Mouse (Mus musculus): ENCODE results near the gene Btbd19. TPM values are rescaled to one million over a fixed set of nuclear protein-coding genes. Genes with fewer than 3 reads are reported as not detected.

Btbd19 gene
- total RNA-seq, 1 experiment from 2014 or later: 59.0 TPM

GRCm38 (mm10) chr4:117138295-117139216, 13.0 kb upstream of the Btbd19 start:
- no peak for ATAC-seq (ENCODE audit: extremely low read depth, insufficient number of reproducible peaks, low FRiP score, poor library complexity, severe bottlenecking)

GRCm38 (mm10) chr4:117136034-117136433, 10.5 kb upstream of the Btbd19 start:
- ATAC-seq (ENCODE audit: extremely low read depth, insufficient number of reproducible peaks, low FRiP score, poor library complexity, severe bottlenecking): peak; percentile 57

DNA sequence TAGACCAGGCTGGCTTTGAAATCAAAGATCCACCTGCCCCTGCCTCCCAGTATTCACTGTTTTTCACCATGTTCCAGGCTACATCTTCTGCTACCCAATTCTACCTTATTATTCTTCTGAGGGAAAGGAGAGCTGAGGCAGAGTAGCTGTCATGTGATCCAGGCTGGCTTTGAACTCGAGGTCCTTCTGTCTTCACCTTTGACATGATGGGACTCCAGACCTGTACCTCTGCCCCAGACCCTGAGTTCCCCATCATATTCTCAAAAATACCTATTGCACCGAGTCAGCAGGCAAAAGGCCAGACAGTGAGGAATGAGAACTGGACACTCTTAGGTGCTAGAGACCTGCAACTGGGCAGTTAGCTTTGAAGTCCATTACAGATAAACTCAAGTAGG, 9.1 kb upstream of the Btbd19 start:
- ATAC-seq (ENCODE audit: extremely low read depth, insufficient number of reproducible peaks, low FRiP score, poor library complexity, severe bottlenecking): no peak

- ATAC-seq (ENCODE audit: extremely low read depth, insufficient number of reproducible peaks, low FRiP score, poor library complexity, severe bottlenecking): peak; percentile 89
Observed at GRCm38 (mm10) chr4:117133817-117134600, 8.5 kb upstream of the Btbd19 start, which contains the start of gene Plk3. TSS of gene Plk3 (minus strand) at chr4:117133963.

- ATAC-seq (ENCODE audit: extremely low read depth, insufficient number of reproducible peaks, low FRiP score, poor library complexity, severe bottlenecking): no peak
Observed at GRCm38 (mm10) chr4:117133366-117133796, 7.9 kb upstream of the Btbd19 start.

GRCm38 (mm10) chr4:117132794-117133143, 7.2 kb upstream of the Btbd19 start:
- ATAC-seq (ENCODE audit: extremely low read depth, insufficient number of reproducible peaks, low FRiP score, poor library complexity, severe bottlenecking): no peak

DNA sequence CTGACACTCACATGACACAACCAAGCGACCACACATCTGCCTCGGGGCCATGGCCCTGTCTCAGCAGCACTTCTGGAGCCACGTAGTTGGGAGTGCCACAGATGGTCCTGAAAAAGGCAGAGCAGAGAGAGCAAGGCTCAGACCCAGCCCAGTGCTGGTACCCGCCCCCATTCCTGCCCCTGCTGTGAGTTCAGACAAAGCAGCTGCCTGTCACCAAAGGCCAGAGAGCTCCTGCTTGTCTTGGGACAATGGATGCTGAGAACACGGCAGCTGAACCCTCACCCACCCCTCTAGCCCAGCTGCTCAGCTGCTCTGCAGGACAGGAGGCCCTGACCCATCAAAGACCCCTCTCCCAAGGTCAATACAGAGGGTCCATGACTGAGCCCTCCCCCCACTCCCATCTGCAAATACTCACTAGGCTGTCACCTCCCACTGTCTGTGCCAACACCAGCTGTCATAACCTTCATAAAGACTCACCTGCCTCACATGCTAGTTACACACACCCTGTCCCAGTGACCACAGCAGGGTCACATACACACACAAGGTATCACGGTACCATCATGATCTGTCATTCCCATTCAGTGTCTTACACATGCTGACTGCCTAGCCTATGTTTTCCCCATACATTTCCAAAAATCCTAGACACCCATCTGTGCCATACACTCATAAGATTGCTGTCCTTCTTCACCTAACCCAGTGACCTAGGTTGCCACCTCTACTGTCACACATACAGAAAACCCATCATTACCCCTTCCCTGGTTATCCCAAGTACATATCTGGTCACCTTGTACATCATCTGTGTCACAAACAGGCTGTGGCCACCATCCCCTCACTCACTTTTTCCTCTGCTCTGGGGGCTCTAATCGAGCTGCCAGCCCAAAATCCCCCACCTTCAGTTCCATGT, 6.6 kb upstream of the Btbd19 start:
- ATAC-seq (ENCODE audit: extremely low read depth, insufficient number of reproducible peaks, low FRiP score, poor library complexity, severe bottlenecking): no peak

- no peak for ATAC-seq (ENCODE audit: extremely low read depth, insufficient number of reproducible peaks, low FRiP score, poor library complexity, severe bottlenecking)
Observed at GRCm38 (mm10) chr4:117131198-117131597, 5.7 kb upstream of the Btbd19 start.

- no peak for ATAC-seq (ENCODE audit: extremely low read depth, insufficient number of reproducible peaks, low FRiP score, poor library complexity, severe bottlenecking)
Observed at GRCm38 (mm10) chr4:117130790-117131189, 5.3 kb upstream of the Btbd19 start.

DNA sequence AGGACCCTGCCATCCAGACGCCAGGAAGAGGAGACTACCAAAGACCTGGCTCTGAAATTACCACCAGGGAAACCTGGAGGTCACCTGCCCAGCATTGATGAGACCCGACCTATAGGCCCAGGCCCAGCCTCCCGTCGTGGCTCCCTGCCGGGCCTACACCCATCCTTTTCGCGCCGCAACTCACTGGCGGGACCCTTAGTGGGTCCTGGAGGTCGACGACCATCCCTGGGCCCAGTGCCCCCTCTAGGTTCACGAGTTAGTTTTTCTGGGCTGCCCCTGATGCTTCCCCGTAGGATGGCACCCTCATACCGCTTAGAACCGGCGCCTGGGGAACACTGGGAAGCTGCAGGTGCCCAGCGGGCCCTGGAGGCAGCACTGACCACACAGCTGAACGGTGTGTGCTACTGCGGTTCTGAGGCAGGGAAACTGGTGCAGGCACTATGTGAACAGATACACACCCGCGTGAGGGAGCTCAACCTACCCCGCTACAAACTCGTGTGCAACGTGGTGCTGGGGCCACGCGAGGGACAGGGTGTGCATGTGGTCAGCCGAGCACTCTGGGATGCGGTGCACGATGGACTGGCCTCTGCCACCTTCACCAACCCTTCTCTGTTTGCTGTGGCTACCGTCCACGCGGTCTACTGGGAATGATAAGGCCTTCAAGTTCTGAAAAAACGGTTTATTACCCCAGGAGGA, 2.6 kb upstream of the Btbd19 start:
- no peak for ATAC-seq (ENCODE audit: extremely low read depth, insufficient number of reproducible peaks, low FRiP score, poor library complexity, severe bottlenecking)

GRCm38 (mm10) chr4:117126675-117127290, 1.3 kb upstream of the Btbd19 start, which contains the start of gene Tctex1d4:
TSS of gene Tctex1d4 (plus strand) at chr4:117126794.
- peak; percentile 28 for ATAC-seq (ENCODE audit: extremely low read depth, insufficient number of reproducible peaks, low FRiP score, poor library complexity, severe bottlenecking)

- ATAC-seq (ENCODE audit: extremely low read depth, insufficient number of reproducible peaks, low FRiP score, poor library complexity, severe bottlenecking): peak; percentile 71
Observed at GRCm38 (mm10) chr4:117125910-117126674, 567 bp upstream of the Btbd19 start.

DNA sequence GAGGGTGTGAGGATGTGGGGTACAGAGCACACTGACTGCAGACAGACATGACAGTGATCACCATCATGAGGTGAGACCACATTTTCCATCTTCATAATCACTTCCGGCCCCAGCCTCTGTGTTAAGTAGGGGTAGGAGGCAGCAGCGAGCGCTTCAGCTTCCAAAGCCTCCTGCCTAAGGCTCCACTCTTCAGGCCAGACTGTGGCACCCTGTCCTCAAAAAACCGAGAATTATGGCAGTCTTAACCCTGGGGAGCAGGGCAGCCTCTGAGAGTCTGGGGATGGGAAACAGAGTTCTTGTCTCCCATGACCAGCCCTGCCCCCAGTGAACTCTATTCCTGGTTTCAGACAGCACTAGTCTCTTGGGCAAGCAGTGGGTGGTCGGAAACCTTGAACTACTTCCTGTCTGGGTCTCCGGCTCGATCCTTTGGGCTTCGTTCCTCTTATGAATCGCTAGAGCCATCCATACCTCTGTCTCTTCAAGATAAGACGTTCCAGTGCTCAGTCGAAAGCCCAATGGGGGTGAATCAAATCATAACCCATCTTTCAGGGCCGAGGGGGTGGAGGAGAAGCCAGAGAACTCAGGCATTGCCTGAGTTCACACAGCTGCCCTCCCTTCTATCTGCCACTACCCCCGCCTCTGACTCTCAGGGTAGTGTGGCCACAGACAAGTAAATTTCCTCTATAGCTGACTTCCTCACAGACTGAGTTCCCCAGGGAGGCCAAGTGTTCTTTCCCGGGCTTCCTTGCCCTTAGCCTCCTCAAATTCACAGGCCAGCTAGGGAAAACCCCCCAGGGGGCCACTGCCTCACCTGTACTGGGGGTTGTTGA, 792 bp downstream of the Btbd19 start:
- peak; percentile 28 for ATAC-seq (ENCODE audit: extremely low read depth, insufficient number of reproducible peaks, low FRiP score, poor library complexity, severe bottlenecking)

DNA sequence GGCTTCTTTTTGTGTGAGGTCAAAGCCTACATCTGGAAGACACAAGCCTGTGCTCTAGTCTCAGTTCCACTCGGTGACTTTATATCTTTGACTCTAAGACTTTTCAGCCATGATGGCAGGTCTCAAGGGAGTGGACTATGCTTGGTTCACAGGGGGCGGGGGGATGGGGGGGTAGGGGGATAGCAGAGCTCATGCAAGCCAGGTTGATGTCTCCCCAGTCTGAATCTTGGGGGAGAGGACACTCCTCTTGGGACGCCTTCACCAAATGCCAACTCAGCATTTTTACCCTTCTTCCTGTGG, 1.4 kb downstream of the Btbd19 start:
- no peak for ATAC-seq (ENCODE audit: extremely low read depth, insufficient number of reproducible peaks, low FRiP score, poor library complexity, severe bottlenecking)

DNA sequence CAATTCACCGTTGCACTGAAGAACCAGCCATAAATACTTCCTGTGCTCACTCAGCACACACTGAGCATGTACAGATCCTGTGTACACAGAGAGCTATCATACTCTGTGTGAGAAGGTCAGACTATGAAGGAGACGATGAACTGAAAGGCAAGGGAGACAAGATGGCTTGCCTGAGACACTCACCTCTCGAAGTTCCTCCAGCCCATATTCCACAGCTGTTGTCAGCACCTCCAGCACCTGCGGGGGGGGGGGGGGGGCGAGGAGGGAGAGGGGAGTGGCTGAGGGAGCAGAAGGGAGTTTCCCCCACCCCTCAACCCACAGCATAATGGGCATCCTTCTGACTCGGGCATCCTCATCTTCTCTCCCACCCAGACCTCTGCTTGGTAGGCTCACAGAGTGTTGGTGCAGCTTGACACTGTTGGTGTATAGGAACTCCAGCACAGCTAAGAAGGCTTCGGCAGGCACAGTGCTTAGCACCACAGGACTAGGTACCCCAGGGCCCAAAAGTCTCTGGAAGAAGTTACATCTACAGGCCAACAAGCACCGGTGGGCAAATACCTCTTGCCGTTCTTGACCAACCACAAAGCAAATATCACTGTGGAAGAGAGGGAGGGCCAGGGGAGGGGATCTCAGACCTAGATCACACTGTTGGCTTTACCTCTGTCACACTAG, 1.8 kb downstream of the Btbd19 start:
- no peak for ATAC-seq (ENCODE audit: extremely low read depth, insufficient number of reproducible peaks, low FRiP score, poor library complexity, severe bottlenecking)

DNA sequence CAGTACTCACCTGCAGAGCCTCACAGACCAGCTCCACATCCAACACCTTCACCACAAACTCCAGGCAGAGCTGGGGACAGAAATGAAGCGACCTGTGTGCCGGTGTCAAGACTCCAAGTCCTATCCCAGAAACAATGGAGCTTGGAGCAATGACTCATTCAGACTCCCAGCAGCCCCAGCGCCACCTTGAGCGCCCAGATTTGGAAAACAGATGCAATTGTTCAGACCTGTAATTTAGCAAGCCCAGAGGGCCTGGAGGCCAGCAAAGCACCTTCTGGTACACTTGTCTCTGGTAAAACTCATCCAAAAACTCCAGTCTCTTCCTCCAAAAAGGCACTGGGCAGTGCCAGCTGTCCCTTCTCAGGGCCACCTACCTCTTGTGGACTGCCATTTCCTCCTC, 3.3 kb downstream of the Btbd19 start:
- ATAC-seq (ENCODE audit: extremely low read depth, insufficient number of reproducible peaks, low FRiP score, poor library complexity, severe bottlenecking): no peak

All from neutrophil, adult 5-6 weeks (primary cell).